Mouse (Mus musculus): Measurements from ENCODE around the gene Cyb5r2.

The Cyb5r2 gene

DNA sequence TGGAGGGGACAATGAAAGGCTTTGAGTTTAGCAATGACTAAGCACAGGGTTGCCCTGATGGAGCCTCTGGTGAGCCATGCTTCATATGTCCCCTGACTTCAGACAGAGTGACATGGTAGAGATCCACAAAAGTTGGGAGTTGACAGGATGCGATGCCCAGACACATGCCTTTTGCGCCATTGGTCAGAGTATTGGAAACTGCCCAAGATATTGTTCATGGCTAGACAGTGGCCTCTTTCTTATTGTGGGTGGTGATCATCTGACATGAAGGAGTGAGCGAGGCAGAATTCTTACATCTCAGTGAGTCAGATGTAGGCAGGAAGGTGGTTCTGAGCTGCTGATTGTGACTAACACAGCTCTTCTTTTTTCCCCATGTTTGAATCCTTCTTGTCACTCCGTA lies 35.3 kb downstream of the Cyb5r2 start:
- no peak for DNase-seq (ENCODE audit: low read depth)

DNA sequence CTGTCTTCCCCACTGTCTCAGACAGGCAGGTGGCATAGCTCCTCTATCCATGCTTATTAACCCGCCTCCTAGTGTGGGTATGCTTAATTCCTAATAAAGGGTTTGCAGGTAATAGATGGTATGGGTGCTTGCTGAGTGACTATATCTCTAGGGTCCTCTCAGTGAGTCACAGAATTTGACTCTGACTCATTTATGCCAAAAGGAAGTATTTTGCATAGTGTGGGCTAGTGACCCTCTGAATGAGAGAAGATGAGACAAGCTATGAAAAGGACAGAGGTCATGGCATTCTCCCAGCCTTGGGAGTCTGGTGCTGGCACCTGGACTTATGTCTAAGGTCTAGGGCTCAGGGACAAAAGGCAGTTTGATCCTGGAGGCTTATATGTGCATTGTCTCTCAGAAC lies 37.1 kb downstream of the Cyb5r2 start:
- no peak for DNase-seq (ENCODE audit: low read depth)

DNA sequence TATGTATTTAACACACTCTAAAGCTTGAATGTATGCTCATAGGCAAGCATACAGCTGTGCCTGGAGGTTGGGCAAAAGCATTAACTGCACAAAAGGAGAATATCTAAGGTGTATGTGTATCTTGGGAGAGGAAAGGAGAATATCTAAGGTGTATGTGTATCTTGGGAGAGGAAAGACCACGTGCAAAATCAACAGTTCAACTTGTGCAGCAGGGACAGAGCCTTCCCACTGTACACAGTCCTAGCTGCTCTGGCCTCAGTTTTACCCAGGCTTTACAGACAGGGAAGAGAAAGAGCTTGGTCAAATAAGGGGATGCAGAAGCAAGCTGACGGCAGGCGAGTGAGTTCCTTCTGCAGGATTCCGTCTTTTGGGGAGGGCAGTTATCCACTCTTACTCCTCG lies 43.8 kb downstream of the Cyb5r2 start:
- no peak for DNase-seq (ENCODE audit: low read depth)

DNA sequence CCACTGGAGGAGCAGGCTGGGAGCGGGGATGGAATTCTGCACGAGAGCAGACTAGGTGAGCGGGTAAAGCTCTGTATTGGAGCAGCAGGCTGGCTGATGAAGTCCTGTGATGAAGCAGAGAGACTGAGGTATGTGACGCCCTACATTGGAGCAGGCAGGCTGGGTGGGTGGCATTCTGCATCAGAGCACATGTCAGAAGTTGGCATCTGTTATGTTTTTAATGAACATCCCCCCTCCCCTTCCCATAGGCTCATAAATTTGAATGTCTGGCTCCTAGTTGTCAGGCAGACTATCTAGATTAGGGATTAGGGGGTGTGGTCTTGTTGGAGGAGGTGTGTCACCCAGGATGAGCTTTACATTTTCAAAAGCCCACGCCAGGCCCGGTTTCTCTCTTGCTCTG lies 45.1 kb downstream of the Cyb5r2 start:
- no peak for DNase-seq (ENCODE audit: low read depth)

DNA sequence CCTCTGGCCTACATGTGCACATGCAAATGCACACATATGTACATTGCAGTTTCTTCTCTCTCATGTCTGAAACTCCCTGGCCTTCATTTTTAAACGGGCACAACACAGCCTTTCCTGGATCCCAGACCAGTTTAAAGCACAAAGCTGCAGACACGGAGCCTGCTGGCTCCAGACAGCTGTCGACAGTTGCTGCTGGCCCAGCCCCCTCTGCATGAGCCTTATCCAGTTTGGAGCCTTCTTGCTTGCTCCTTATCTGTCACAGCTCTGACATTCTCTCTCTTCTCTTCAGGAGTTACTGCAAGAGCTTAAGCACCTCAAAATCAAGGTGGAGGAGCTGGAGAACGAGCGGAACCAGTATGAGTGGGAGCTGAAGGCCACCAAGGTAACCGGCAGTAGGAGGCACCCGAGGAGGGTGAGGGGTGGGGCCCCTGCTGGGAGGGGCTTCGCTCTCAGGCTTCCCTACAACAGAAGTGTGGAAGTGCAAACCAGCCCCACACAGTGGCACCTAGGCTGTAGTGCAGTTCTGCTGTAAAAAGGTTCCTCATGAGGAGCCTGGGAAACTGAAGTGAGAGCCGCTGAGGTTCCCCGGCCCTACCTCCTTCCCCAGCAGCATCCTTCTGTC lies 49.2 kb downstream of the Cyb5r2 start:
- DNase-seq (ENCODE audit: low read depth), result peak; percentile 54

DNA sequence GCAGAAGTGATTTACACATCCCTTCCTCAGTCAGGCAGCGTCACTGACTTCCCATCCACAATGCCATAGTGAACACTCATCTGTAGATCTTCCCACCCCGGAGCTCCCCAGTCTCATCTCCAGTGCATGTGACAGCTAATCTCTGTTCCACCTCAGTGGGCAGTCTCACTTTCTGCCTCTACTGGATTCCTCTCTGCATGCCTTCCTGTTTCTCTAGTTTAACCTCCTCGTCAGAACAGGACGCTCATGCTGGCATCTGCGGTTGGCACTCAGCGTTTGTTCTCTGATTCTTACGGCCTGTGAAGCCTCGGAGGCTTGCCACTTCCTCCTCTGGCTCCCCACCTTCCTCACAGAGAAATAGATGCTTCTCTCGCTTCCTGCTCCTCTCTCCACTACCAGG lies 50.2 kb downstream of the Cyb5r2 start:
- DNase-seq (ENCODE audit: low read depth), result no peak

DNA sequence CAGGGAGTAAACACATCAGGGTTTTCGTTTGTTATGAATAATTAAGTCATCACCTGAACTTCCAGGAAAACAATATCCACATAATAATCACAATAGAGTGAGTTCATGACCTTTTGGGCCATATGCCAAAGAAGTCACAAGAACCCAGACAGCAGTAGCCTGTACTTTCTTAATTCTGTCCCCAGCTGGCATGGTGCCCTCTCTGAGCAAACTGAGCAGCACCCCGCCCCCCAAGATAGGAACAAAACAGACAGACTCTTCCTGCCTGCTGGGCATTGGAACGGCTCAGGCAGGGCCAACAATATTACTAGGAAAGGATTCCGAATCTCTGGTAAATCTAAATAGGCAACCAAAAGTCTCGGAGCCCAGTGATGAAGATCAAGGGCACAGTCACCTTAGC lies 51.9 kb downstream of the Cyb5r2 start:
- no peak for DNase-seq (ENCODE audit: low read depth)

DNA sequence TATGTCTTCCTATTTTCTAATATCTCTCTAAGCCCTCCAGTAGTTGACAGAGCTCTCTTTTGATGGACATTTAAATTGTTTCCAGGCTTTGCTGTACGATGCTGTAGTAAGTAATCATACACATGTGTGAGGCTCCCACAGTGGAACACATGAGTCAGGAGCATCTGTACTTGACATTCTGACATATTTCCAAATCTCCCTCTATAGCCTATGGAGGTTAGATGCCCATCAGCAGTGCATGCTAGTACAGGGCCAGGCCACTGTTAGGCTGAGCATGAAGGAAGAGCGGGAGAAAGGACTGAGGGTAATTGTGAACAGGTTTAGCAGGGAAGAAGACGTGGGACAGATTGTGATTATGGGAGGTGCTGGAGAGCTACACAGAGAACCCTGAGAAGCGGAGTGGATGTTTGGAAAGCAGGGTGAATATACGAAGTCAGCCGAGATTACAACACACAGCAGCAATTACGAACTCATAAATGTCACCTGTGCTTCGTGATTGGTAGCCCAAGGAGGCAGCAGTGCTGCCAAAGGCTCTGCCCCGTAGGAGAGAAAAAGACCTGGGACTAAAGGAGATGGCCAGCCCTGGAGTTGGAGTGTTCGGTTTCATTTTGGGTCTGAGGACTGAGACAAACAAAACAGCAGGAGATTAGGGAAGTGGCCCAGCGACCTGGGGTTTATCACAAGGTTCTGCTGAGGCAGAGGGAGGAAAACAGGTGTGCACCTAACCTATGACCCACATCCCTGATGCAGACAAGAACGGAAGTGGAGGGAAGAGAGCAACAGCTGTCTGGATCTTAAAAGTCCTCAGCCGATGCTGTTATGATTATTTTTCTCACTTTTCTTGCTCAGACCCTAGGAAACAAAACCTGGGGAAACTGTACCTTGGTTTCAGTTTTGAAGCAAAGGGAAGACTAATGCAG lies 55.1 kb downstream of the Cyb5r2 start:
- no peak for DNase-seq (ENCODE audit: low read depth)

DNA sequence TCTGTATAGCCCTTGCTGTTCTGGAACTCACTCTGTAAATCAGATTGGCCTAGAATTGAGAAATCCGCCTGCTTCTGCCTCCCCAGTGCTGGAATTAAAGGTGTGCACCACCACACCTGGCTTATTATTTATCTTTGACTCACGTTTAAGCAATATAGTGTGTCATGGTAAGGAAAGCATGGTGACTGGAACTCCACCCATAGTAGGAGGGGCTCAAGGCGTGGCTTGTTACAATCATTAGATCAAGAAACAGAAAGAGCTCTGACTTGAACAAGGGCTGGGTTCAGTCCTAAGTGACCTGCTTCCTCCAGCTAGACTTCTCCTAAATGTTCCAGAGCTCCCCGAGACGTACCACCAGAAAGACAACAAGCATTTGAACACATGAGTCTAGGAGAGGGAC lies 57.2 kb downstream of the Cyb5r2 start:
- no peak for DNase-seq (ENCODE audit: low read depth)

DNA sequence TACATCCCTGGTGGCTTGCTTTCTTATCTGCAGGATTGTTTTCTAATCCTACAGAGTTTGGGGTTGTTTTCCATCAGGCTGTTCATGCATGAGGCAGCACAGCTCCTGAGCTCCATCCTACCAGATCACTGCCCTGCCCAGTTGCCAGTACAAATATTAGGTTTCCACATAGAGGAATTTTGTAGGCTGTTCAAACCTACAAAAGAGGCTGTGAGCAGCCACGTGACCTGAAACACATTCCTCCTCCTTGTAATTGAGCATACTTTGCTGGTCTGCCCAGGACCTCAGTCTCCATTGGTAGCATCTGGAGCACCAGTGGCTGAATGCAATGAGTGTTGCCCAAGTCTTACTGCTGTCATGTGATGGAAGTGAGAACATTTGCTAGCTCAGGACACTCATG lies 57.9 kb downstream of the Cyb5r2 start:
- no peak for DNase-seq (ENCODE audit: low read depth)

Data from c-Kit-positive CD71-positive TER-119-negative erythroid progenitor cells, embryonic 14.5 days (primary cell).